Mouse (Mus musculus): Measurements from ENCODE around the gene Tmem259. TPM values are rescaled to one million over a fixed set of nuclear protein-coding genes. Genes with fewer than 3 reads are reported as not detected.
A peak's percentile ranks its signal among the peaks of the same experiment; 100 is the strongest.

Tmem259 gene
- polyA plus RNA-seq, 1 experiment from 2014 or later: 27.7 TPM

GRCm38 (mm10) chr10:79994397-79995115, 10.4 kb upstream of the Tmem259 start:
- H3K27me3 ChIP-seq (replicated peaks): peaks cover 15% of the 10 kb centered on the region
- H3K4me3 ChIP-seq: no peak overlapping the region
- H3K9me3 ChIP-seq: 0 out of 2 replicates have a peak, but pooled peaks cover 3% of the 10 kb centered on the region
- ATAC-seq (ENCODE audit: low FRiP score, low read depth): no peak
- WGBS: 91% methylated on average over 16 of the region's 16 CpGs
- peaks cover 15% of the 10 kb centered on the region for H3K4me1 ChIP-seq
- H3K36me3 ChIP-seq: peaks cover 8% of the 10 kb centered on the region
- H3K27ac ChIP-seq: no peak overlapping the region
- no peak overlapping the region for H3K4me2 ChIP-seq (replicated peaks)
- H3K9ac ChIP-seq: no peak overlapping the region

- peaks cover 18% of the 10 kb centered on the region for H3K4me1 ChIP-seq
- peaks cover 40% of the 10 kb centered on the region for H3K27me3 ChIP-seq (replicated peaks)
- H3K4me2 ChIP-seq (replicated peaks): no peak overlapping the region
- H3K27ac ChIP-seq: no peak overlapping the region
- no peak overlapping the region for H3K4me3 ChIP-seq
- no peak for ATAC-seq (ENCODE audit: low FRiP score, low read depth)
- H3K9ac ChIP-seq: no peak overlapping the region
- 0 out of 2 replicates have a peak, but pooled peaks cover 3% of the 10 kb centered on the region for H3K9me3 ChIP-seq
- H3K36me3 ChIP-seq: peaks cover 8% of the 10 kb centered on the region
- WGBS: 86% methylated on average over 6 of the region's 6 CpGs
Measured at GRCm38 (mm10) chr10:79991548-79991947, 7.4 kb upstream of the Tmem259 start.

DNA sequence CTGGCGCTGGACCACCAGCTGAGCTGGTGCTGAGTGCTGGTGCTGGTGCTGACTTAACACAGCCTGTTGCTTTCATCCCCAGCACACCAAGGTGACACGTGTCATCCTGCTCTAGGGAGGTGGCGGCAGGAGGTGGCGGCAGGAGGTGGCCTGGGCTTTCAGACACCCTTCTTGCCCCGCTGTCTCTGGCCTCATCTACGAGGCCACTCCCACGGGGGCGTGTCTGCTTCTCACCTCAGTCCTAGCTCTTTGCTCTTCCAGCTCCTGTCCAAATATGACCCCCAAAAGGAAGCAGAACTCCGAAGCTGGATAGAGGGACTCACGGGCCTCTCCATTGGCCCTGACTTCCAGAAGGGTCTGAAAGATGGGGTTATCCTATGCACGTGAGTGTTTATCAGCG, 7.0 kb upstream of the Tmem259 start:
- Histone ChIP-seq H3K27ac (no peak overlapping the region), H3K9ac (no peak overlapping the region), H3K36me3 (peaks cover 8% of the 10 kb centered on the region), H3K4me1 (peaks cover 20% of the 10 kb centered on the region), H3K4me3 (0 out of 2 replicates have a peak overlapping the region, but pooled peaks have one; percentile 16), H3K27me3 (replicated peaks) (peaks cover 40% of the 10 kb centered on the region), H3K9me3 (0 out of 2 replicates have a peak, but pooled peaks cover 3% of the 10 kb centered on the region), H3K4me2 (replicated peaks) (no peak overlapping the region)
- WGBS: 59% methylated on average over 12 of the region's 12 CpGs
- no peak for ATAC-seq (ENCODE audit: low FRiP score, low read depth)

DNA sequence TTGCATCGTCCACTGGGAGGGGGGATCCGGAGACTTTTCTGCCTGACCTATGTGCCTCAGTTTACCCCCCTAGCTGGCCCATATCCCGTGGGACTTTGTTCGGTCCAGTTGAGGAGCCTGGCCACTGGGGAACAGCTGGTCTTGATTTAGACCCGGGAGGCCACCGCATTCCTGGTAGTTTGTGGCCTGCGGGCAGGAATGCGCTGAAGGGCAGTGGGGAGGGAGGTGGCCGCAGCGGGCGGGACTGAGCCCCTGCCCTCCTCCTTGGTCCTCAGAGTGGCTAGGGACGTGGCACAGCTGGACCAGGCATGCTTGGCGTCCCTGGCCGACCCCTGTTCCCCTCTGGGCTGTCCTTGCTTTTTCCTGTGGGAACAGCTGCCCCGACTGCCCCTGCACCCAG, 5.7 kb upstream of the Tmem259 start:
- Histone ChIP-seq H3K36me3 (peaks cover 8% of the 10 kb centered on the region), H3K9ac (0 out of 2 replicates have a peak overlapping the region, but pooled peaks have one; percentile 29), H3K4me1 (peaks cover 24% of the 10 kb centered on the region), H3K4me3 (peak overlapping the region; percentile 46), H3K4me2 (replicated peaks) (peak overlapping the region; percentile 58), H3K9me3 (0 out of 2 replicates have a peak, but pooled peaks cover 3% of the 10 kb centered on the region), H3K27me3 (replicated peaks) (peaks cover 40% of the 10 kb centered on the region), H3K27ac (no peak overlapping the region)
- WGBS: 13% methylated on average over 15 of the region's 15 CpGs
- no peak for ATAC-seq (ENCODE audit: low FRiP score, low read depth)

GRCm38 (mm10) chr10:79989272-79989786, 5.2 kb upstream of the Tmem259 start:
- Histone ChIP-seq H3K4me3 (peak overlapping the region; percentile 46), H3K4me1 (peaks cover 24% of the 10 kb centered on the region), H3K9ac (no peak overlapping the region), H3K27me3 (replicated peaks) (peaks cover 40% of the 10 kb centered on the region), H3K36me3 (peaks cover 8% of the 10 kb centered on the region), H3K4me2 (replicated peaks) (peak overlapping the region; percentile 58), H3K27ac (no peak overlapping the region), H3K9me3 (0 out of 2 replicates have a peak, but pooled peaks cover 3% of the 10 kb centered on the region)
- 33% methylated on average over 8 of the region's 8 CpGs for WGBS
- no peak for ATAC-seq (ENCODE audit: low FRiP score, low read depth)

DNA sequence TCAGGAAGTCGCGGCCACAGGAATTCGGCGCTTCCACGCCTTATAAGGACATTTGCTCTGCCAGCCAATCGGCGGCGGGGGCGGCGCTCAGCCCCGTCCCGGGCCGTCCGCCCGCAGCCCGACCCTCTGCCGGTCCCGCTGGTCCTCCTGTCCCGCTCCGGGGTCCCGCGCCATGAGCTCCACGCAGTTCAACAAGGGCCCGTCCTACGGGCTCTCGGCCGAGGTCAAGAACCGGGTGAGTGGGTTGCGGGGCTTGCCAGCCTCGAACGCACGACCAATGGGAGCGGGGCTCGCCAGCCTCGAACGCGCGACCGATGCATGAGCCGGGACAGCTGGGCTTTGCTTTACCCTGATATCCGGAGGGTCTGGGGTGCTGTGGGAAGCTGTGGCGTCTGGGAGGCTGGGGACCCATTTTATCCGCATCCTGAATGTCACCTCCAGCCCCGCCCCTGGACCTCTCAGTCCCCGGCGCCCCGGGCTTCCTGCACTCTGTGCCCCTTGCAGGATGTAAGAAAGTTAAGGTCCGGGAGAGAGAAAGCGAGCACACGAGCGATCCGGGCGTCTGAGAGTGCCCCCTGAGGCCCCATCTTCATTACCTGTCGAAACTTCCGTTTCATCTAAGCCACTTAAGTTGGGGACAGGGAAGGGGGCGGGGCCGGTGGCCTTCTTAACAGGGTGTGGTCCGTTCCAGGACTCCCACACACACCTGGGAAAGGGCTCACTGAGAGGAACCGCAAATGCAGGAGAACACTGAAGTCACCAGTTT, 4.6 kb upstream of the Tmem259 start, which contains the start of gene Cnn2:
Gene Cnn2 (plus strand): TSS at position 79 of the 766 bp plus-strand sequence.
- H3K4me2 ChIP-seq (replicated peaks): peak within 1 kb of the TSS; percentile 58
- H3K27me3 ChIP-seq (replicated peaks): peaks cover 40% of the 10 kb centered on the region
- WGBS: under 1% methylated on average over 59 of the region's 59 CpGs

DNA sequence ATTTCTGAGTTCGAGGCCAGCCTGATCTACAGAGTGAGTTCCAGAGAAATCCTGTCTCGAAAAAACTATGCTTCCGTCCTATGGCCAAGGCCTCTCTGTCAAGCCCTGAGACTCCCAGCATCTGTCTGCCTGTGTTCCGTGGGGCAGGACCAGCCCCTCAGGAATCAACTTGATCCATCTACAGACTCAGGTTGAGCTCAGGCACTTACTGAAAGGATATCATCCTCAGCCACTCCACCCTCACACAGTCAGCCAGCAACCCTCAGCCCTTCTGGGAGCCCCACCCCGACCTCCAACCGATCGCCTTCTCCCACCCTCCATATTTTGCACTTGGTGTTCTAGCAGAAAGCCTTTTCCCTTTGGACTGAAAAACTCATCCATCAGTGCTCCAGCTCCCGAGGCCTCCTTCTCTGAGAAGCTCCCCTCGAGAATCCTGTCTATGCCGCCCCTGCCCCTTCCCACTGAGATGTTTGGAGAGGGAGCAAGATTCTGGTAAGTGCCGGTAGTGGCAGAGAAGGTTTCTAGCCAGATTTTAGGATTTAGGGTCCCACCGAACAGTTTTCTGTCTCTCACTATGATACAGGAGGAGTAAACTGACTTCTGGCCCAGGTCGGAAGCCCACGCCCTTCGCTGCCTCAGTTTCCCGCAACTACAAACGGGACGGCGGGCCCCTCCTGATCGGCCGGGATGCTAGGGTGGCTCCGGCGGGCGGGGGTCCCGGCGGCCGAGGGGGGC, 3.8 kb upstream of the Tmem259 start:
- no peak overlapping the region for H3K27ac ChIP-seq

More for the DNA sequence above, 4.6 kb upstream of the Tmem259 start, which contains the start of gene Cnn2:
- Histone ChIP-seq H3K4me1 (peaks cover 24% of the 10 kb centered on the region), H3K27ac (no peak within 1 kb of the TSS), H3K9me3 (0 out of 2 replicates have a peak, but pooled peaks cover 3% of the 10 kb centered on the region), H3K9ac (peak within 1 kb of the TSS; percentile 44; the same call in 1 of the 2 replicates), H3K4me3 (peak within 1 kb of the TSS; percentile 46), H3K36me3 (peaks cover 7% of the 10 kb centered on the region)
- ATAC-seq (ENCODE audit: low FRiP score, low read depth): no peak

DNA sequence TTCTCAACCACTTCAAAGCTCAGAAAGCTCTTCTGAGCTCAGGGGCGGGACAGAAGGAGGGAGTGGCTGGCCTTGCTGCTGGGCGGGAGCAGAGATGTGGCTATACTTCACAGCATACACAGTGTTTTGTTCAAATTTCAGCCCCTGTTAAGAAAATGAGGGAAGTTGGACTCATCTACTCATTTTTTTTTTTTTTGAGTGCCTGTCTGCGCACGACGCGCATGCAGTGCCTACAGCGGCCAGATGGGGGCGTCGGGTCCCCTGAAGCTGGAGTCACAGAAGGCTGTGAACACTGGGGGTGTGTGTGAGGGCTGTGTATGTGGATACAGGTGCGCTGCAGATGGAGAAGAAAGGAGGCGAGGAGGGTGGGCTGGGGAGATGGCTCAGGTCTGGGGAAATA, 2.8 kb upstream of the Tmem259 start:
- no peak for ATAC-seq (ENCODE audit: low FRiP score, low read depth)
- WGBS: 9% methylated on average over 11 of the region's 11 CpGs
- Histone ChIP-seq H3K4me1 (peaks cover 38% of the 10 kb centered on the region), H3K9ac (no peak overlapping the region), H3K27me3 (replicated peaks) (peaks cover 40% of the 10 kb centered on the region), H3K9me3 (0 out of 2 replicates have a peak, but pooled peaks cover 3% of the 10 kb centered on the region), H3K4me3 (no peak overlapping the region), H3K36me3 (peaks cover 6% of the 10 kb centered on the region; the same call in 1 of the 2 replicates), H3K27ac (no peak overlapping the region), H3K4me2 (replicated peaks) (peak overlapping the region; percentile 36)

More for the DNA sequence above, 3.8 kb upstream of the Tmem259 start:
- WGBS: 9% methylated on average over 27 of the region's 27 CpGs
- peak overlapping the region; percentile 46 for H3K4me3 ChIP-seq
- H3K9me3 ChIP-seq: 0 out of 2 replicates have a peak, but pooled peaks cover 3% of the 10 kb centered on the region
- H3K9ac ChIP-seq: peak overlapping the region; percentile 44; the same call in 1 of the 2 replicates
- no peak for ATAC-seq (ENCODE audit: low FRiP score, low read depth)
- peaks cover 40% of the 10 kb centered on the region for H3K27me3 ChIP-seq (replicated peaks)
- H3K4me2 ChIP-seq (replicated peaks): peak overlapping the region; percentile 58
- H3K36me3 ChIP-seq: peaks cover 4% of the 10 kb centered on the region; the same call in 1 of the 2 replicates
- peaks cover 31% of the 10 kb centered on the region for H3K4me1 ChIP-seq

- 51% methylated on average over 6 of the region's 6 CpGs for WGBS
- peak overlapping the region; percentile 92 for H3K4me2 ChIP-seq (replicated peaks)
- H3K27ac ChIP-seq: 0 out of 2 replicates have a peak overlapping the region, but pooled peaks have one; percentile 8
- peak overlapping the region; percentile 64; the same call in 1 of the 2 replicates for H3K9ac ChIP-seq
- H3K4me3 ChIP-seq: peak overlapping the region; percentile 80; the same call in 1 of the 2 replicates
- peaks cover 40% of the 10 kb centered on the region for H3K27me3 ChIP-seq (replicated peaks)
- no peaks in the 10 kb centered on the region for H3K9me3 ChIP-seq
- peaks cover 5% of the 10 kb centered on the region for H3K36me3 ChIP-seq
- ATAC-seq (ENCODE audit: low FRiP score, low read depth): no peak
- peaks cover 43% of the 10 kb centered on the region for H3K4me1 ChIP-seq
Measured at GRCm38 (mm10) chr10:79986232-79986878, 2.2 kb upstream of the Tmem259 start.

DNA sequence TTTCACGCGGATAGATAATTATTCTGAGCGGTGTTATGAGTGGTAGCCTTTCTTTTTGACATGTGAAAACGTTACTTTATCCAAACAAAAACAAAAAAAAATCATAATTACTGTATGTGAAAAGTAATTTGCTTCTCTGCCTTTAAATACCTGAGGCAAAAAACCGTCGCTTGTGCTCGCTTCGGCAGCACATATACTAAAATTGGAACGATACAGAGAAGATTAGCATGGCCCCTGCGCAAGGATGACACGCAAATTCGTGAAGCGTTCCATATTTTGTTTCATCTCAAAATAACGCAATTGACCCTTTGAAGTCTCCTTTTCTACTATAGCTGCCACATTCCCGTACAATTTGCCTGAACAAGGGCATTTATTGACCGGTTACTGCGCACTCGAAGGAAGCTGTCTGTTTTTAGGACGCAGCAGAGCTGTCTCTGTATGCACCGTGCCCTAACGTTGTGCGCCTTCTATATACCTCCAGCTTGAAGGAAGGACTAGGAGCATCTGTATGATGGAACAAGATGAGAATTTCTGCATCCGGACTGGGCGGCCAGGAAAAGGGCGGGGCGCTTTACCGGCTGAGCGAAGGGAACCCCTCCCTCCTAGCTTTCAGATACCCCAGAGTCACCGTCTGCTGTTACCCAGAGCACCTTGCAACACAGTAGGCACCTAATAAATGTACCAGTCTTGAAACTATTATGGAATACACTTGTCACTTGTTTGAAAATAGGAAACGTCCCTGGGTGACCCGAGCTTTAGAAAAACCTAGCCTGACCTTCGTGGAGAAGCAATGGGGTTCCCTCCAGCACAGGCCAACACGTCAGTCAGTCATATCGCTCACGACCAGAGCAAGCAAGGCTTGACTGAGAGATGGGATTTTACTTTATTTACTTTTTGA, 1.5 kb upstream of the Tmem259 start:
- H3K27me3 ChIP-seq (replicated peaks): peaks cover 34% of the 10 kb centered on the region
- peak overlapping the region; percentile 69 for H3K27ac ChIP-seq
- H3K4me2 ChIP-seq (replicated peaks): peak overlapping the region; percentile 92
- peaks cover 46% of the 10 kb centered on the region for H3K4me1 ChIP-seq
- WGBS: 5% methylated on average over 35 of the region's 35 CpGs
- ATAC-seq (ENCODE audit: low FRiP score, low read depth): no peak
- H3K36me3 ChIP-seq: peaks cover 10% of the 10 kb centered on the region
- peak overlapping the region; percentile 64 for H3K9ac ChIP-seq
- H3K4me3 ChIP-seq: peak overlapping the region; percentile 80
- H3K9me3 ChIP-seq: no peaks in the 10 kb centered on the region
